Mouse (Mus musculus) cortical plate, adult 2 months (tissue): ENCODE measurements around the gene Cntnap3.
A peak's percentile ranks its signal among the peaks of the same experiment; 100 is the strongest.

ENCODE experiments used
- CTCF ChIP-seq: fragments of 200-500 bp; IDR thresholded peaks from 2 replicates; pipeline ENCODE4 v1.5.1; 2011; ENCODE audit warnings: mild to moderate bottlenecking, control low read depth, low read length; ENCODE audit not compliant: insufficient read depth; ENCODE audit errors: extremely low read depth
- POLR2A ChIP-seq: fragments of 200-500 bp; IDR thresholded peaks from 2 replicates; pipeline ENCODE4 v1.6.1; 2011; ENCODE audit warnings: mild to moderate bottlenecking, low read length, control low read depth; ENCODE audit not compliant: insufficient read depth; ENCODE audit errors: extremely low read depth

DNA sequence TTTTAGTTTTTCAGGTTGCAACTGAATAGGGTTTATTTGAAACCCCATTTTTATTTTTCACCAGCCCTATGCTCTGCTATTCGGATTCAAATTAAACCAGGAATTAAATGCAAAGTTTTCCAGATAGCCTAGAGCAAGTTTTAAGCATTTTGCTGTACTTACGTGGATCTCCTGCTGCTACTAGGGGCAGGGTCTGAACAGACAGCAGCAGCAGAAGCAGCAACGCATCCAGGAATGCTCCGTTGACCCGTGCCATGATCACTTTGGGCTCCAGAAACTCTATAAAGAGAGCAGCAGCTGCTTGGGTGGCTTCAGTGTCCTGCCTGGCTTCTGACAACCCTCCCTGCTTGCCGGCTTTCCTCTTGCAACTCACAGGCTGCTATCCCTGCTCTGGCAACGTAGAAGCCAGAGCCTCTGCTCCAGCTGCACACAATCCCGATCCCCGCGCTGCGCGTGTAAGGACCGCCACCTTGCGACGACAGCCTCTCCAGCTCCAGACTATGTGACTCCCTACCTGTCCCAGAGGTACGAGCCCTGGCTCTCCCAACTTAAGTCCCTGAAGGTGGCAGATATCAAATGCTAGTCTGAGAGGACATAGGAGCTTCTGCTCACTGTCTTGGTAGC, at the start of gene Cntnap3:
- TF ChIP-seq CTCF (peak; percentile 46), POLR2A (no peak)
